Mouse (Mus musculus) regulatory T cell (primary cell): ENCODE measurements around the gene Tmem132b.
"Not testable (repeated sequence)": the region's sequence is repeated elsewhere in the genome, so short reads cannot be mapped to it uniquely, and the experiment has no call there.

ENCODE experiments used
- in situ Hi-C: fragments of 300-600 bp; cut with MboI, MseI; formaldehyde crosslinking; loops from one replicate; pipeline ENCODE4 v1.15.1; 2025; ENCODE audit warnings: high pct_unique_total_duplicates

Gene Tmem132b

DNA sequence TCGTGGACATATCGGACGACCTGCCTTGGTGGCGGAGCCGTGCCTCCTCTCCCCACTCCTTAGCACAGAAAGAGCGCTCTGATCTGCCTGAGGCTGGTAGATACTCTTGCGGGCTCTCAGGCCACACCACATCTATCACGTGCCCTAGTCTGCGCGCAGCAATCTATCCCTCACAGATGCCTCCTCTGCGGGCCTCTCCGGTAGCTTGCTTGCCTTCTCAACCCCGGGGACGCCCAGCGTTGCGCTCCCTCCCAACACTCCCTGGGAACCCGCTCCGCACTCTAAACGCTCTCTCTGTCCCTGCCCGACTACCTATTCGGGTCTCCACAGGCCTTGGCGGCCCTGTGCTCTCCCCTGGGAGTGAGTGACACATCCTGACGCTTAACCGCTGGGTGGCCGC is at the start of gene Tmem132b:
Gene Tmem132b (plus strand): TSS at position 141 of the 400 bp plus-strand sequence.
- in situ Hi-C loops: no loop called here

DNA sequence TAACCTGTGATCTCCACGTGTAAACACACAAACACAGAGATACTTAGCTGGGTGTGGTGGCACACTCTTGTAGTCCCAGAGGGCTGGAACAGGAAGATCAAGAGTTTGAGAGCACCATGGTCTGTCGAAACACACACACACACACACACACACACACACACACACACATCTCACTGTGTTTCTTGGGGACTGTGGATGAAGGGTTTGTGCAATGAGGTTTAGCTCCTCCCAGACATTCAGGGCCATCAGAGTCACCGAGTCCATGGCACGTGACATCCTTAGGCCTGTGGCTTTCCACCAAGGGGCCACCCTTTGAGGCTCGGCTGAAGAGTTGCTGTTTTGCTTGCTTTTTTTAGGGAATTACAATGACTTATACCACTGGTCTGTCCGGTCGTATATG is 49.1 kb upstream of the Tmem132b start:
- in situ Hi-C loops: no loop called here

DNA sequence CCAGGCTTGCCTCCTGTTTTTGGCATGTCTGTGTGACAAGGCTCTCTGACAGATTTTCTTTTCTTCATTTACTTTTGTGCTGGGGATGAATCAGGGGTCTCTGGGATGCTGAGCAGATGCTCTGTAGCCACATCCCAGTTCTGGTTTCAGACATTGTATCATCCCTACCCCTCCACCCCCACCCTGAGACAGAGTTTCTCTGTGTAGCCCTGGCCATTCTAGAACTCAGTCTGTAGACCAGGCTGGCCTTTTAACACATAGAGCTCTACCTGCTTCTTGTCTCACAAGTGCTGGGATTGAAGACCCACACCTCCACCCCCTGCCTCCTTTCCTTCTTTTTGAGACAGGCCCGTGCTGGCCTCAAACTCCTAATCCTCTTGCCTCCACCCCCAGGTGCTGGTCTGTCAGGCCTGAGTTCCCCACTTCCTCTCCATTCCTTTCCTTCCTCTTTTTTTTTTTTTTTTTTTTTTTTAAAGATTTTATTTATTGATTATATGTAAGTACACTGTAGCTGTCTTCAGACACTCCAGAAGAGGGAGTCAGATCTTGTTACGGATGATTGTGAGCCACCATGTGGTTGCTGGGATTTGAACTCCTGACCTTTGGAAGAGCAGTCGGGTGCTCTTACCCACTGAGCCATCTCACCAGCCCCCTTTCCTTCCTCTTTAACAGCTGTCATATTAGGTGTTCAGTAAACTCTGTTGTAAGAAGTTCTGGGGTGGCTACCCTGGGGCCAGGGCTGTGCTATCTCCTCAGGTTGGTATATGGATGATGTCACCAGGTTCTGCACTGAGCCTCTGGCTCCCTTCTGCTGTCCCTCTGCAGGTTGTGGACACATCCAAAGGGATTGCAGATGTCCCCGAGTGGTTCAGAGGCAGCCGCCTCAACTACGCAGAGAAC is 47.6 kb upstream of the Tmem132b start:
- in situ Hi-C loops: no loop called here

DNA sequence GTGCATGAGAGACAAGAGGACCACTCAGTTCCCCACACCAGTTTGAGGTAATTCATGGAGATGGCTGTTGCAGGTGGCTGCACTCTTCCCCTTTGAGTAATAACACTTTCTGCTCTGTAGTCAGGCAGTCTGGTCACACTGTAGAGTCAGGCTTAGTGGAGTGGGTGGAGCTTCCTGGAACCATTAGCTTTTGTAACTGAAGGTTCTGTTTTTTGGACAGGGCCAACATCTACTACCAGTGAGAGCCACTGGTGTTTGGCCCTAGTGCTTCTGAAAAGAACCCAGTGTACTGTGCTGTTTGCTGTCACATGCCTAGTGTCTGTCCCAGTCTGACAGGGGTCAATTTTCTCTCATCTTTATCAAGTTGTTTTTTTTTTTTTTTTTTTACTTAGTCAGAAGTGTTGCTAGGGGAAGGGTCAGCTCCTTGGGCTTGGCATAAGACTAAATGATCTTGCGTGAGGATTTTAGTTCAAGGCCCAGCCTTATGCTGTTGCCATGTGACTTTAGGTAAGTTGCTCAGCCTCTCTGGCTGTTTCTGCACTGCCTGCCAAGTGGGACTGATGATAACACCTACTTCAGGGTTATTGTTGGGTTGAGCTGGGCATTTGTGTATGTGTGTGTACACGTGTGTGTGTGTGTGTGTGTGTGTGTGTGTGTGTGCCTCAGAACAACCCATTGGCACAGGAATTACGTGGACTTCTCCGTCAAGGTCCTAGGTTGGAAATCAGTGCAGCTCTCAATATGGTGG is 46.4 kb upstream of the Tmem132b start:
- in situ Hi-C loops: no loop called here

DNA sequence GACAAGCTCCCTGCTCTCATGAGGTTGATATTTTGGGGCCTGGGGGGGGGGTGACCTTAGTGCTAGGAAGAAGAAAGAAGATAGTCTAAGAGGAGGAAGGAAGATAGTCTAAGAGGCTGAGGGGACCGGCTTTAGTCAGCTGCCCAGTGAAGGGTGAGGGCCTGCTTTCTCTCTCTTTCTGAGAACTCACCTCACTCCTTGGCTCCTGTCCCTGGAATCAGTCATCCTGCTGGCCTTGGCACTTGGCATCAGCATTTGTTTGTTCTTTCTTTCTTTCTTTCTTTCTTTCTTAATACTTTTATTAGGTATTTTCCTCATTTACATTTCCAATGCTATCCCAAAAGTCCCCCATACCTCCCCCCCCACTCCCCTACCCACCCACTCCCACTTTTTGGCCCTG is 45.5 kb upstream of the Tmem132b start:
- in situ Hi-C loops: no loop called here

DNA sequence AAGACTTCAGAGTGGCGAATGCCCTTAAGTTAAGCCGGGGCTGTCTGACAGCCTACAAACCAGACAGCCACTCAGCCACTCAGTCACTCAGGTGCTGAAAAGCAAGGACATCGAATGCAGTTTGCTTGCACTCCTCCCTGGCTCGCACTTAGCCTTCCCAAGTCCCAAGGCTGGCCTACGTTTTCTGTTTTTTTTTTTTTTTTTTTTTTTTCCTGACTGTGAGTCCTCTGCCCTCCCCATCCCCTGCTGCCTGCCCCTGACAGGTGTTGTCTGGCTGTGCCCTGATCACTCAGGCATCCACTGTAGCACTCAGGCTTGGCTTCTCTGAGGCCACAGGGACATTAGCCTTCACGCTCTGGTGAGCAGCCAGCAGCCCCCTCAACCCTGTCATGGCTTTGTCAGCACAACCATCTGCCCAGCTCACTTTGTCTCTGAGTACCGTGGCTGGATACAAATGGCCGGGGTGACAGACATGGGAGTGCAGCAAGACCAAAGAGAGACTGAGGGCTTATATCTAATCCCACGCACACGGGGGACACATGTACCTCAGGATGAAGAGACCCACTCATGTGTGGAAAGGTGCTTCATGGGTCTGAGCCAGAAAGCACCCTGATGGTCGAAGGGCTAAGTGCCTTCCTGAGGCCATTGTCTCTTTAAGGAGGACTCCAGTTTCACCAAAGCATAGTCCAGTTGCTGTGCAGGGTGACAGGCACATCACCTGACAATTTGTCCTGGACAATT is 44.0 kb upstream of the Tmem132b start:
- in situ Hi-C loops: no loop called here

DNA sequence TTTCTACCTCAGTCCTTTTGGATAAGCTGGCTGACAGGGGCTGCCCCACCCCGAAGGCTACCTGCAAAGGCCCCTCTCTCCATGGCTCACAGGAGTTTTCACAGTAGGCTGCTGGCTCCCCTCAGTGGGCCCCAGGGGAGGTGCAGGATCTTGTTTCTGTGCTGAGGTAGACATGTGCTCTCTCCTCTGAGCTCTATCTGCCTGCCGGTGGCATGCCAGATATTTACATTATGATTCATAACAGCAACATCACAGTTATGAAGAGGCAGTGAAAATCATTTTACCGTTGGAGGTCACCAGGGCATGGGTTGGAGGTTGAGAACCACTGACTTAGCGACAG is 43.5 kb upstream of the Tmem132b start:
- in situ Hi-C loops: no loop called here

DNA sequence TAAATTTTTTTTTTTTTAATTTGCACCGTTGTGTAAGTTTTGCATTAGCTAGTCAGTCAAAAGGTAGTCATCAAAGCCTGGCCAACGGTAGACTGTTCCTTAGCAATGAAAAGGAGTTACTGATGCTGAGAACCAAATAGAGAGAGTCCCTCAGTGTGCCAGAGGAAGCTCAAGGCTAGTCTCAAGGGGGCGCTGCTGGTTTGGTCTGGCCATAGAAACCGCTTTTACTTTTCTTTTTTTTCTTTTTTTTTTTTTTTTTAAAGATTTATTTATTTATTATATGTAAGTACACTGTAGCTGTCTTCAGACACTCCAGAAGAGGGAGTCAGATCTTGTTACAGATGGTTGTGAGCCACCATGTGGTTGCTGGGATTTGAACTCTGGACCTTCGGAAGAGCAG is 42.6 kb upstream of the Tmem132b start:
- in situ Hi-C loops: not testable (repeated sequence)

DNA sequence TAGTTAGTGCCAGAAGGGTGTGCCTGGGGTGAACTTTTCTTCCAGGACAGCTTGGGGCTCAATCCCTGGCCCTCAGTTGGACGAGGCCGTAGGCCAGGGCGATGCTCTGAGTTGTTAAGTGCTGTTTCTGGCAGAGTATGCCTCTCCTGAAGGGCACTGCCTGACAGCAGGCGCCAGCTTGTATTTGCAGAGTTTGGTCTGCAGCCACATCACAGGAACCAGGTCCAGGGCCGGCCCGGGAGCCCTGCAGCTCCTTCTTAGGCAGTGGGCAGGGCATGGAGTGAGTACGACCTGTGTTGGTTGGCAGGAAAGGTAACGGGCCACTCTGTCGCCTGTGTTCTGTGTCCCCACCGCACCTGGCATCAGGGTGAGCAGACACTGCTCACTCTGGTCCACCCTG is 40.5 kb upstream of the Tmem132b start:
- in situ Hi-C loops: no loop called here

DNA sequence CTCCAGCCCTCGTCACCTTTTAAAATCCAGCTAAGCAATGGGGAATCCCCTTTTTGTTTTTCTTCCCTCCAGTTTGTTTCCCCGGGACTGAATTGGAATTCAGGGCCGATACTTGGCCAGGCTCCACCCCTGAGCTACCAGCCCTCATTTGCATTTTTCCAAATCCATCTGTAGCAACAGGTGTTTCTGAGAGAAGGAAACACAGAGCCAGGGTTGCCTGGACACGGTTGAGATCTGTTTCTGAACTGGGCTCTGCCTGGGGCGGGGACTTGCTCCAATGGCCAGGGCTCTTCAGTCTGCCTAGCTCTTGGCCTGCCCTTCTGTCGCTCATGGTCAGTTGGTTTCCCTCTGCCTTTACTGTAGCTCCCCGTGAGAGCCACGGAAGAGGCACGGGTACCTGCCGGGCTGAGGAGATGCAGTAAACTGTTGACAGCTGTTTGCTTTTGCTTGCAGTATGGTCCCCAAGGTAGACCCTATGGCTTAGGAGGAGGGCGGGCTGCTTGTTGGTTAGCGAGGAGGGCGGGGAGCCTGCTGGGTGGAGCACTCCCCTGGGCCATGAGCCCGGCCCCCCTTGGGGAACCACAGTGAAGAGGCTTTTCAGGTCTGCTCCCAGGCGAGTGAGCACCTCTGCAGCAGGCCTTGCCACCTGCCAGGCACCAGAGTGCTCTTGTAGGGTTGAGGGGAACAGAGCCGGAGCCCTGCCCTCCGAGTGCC is 39.0 kb upstream of the Tmem132b start:
- in situ Hi-C loops: no loop called here

DNA sequence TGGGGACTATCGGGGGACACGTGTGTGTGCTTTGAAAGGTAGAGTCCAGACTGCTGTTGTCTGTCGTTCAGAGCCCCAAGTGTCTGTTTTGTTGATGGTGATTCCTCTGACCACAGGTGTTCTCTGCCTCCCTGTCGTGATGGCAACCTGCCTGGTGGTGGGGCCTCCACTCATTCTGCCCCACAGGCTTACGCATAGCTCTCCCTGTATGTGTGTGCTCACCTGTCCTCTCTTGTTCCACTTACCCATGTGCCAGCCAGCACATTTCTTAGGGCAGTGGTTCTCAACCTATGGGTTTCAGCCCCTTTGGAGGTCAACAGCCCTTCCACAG is 38.5 kb upstream of the Tmem132b start:
- in situ Hi-C loops: no loop called here

DNA sequence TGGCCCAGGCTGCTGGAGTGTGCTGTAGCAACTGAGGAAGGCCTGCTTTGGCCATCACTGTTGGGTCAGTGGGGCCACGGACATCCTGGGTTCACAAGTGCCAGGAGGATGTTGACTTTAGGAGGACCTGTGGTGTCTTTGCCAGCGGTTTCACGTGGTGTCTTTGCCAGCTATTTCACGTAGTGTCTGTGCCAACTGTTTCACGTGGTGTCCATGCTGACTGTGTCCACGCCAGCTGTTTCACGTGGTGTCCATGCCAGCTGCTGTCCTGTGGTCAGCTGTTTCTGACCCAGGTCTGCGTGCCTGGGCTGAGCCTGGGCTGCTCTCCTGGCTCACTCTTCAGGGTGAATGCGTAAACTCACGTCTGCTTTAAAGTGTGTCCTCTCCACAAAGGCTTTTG is 35.9 kb upstream of the Tmem132b start:
- in situ Hi-C loops: no loop called here

DNA sequence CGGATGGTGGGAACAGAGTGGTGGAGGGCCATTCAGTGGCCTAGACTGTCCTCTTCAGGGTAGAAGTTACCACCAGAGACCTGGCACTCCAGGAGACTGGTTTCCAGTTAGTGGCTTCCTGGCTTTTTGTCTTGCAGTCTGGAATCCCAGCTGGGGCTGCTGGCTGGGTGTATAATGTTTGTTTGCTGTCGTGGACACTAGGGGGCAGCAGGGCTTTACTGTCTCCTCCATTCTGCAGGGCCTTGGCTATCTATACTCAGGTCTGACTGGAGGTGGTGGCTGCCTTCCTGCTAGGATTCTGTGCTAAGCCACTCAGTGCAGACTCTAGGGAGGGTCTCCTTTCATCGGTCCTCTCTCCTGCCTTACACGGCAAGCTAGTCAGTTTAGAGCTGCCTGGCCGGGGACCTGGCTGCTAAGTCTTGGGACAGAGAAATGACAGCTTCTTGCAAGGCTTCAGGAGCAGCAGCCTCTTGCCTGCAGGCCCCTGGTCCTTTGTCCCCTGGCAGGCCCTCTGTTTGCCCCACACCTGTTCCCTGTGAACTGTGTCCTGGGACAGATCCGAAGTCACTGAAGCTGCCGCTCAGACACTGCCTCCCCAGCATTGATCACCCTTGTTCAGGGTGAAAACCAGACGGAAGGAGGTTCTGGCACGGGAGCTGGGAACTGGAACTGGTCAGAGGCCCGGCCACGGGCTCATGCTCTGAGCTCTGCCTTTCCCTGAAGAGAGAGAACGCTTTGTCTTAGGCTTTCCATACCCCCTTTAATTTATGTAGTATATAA is 33.6 kb upstream of the Tmem132b start:
- in situ Hi-C loops: no loop called here

DNA sequence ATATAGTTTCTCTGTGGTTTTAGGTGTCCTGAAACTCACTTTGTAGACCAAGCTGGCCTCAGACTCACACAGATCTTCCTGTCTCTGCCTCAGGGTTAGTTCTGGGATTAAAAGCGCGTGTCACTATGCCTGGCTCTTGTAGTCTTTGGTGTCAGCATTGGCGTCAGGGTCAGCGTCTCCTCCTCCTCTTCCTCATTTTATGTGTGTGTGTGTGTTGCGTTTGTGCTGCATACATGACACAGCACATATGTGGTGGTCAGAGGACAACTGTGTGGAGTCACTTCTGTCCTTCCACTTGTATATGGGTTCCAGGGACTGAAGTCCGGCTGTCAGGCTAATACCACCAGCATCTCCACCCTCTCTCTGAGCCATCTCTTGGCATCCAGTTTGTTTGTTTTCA is 30.1 kb upstream of the Tmem132b start:
- in situ Hi-C loops: no loop called here

DNA sequence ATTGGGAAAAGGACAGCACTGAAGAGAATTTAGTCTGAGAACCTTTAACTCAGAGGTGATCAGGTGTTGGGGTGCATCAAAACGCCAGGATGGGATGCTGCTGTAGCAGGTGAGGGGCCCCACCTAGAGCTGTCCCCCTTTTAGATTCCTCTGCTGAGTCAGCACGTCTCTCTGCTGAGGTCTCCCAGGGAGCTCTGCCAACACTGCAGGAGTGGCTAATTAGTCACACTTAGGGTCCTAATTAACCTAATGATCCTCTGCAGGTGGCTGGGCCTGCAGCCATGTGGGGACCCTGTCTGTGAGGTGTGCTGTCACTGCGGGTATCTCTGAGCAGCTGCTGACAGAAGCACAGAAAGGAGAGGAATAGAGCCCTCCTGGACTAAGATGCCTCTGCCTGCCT is 29.4 kb upstream of the Tmem132b start:
- in situ Hi-C loops: no loop called here

DNA sequence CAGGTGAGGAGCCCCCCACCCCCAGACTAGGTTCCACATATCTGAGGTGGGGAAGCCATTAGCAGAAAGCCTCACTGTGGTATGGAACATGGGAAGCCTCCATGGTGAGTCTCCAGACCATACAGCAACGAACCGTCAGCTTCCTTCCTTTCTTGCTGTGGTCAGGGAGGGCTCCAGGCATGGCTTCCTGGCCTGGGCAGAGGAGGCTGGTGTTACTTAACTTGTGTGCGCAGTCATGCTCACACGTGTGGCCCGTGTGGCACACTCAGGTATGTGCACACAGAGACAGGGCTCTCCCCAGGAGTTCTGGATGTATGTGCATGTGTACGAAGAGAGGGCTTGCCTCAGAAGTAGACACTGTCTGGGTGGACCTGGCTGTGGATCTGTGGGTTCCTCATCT is 27.9 kb upstream of the Tmem132b start:
- in situ Hi-C loops: no loop called here

DNA sequence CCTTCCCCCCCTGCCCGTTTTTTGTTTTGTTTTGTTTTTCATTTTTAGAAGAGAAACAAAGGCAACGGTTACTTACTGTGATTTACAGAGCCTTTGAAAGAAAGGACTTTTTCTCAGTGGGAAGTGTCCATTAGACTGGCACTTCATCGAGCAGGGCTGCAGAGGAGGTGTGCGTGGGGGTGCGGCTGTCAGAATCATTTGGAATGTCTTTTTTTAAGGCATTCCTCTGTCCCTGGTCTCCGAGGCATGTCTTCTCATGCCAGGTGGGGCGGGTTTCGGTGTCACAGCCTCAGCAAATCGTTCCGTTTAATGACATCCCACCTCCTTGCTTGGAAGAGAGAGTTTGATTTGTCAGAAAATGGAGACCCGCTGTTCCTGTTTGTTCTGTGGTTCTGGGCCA is 26.9 kb upstream of the Tmem132b start:
- in situ Hi-C loops: no loop called here

DNA sequence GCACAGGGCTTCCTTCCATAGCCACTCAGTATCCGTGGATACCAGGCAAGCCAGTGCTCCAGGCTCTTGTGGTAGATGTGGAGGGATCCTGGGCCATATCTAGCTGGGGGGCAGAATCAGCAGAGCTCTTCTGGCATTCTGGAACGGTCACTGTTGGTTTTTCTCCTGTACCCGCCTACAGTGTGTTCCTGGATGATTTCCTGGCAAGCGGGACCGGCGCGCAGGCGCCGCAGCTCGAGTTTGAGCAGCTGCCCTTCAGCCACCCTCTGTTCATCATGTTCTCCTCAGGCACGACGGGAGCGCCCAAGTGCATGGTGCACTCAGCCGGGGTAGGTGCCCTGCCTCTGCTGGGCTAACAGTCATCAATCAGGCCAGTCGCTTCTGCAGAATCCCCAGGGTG is 25.6 kb upstream of the Tmem132b start:
- in situ Hi-C loops: no loop called here

DNA sequence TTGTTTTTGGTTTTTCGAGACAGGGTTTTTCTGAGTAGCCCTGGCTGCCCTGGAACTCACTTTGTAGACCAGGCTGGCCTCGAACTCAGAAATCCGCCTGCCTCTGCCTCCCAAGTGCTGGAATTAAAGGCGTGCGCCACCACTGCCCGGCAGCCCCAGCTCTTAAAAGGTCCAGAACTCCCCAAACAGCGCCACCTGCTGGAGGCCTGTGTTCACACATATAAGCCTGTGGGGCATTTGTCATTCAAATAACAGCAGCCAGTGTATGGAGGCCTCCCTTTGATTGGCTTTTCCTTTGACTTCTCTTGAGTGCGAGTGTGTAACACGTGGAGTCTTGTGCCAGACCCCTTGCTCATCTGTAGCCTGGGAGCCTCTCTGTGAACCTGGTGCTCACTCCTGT is 24.0 kb upstream of the Tmem132b start:
- in situ Hi-C loops: no loop called here

DNA sequence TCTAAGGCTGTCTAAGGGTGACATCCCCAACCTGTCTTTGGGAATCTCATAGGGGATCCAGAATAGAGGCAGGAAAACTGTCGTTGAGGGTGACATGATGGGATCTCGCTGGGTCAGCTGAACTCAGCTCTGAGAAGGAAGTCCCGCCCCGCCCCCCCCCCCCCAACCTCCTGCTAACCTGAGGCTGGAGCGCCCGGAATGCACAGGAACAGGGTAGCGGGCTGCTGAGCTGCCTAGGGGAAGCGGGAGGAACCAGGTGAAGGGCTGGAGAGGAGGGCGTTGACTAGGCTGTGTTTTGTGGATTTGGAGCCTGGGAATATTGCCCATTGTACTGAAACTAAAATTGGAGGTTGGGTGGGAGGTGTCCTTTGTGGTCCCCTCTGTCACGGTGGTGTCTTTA is 23.6 kb upstream of the Tmem132b start:
- in situ Hi-C loops: no loop called here

DNA sequence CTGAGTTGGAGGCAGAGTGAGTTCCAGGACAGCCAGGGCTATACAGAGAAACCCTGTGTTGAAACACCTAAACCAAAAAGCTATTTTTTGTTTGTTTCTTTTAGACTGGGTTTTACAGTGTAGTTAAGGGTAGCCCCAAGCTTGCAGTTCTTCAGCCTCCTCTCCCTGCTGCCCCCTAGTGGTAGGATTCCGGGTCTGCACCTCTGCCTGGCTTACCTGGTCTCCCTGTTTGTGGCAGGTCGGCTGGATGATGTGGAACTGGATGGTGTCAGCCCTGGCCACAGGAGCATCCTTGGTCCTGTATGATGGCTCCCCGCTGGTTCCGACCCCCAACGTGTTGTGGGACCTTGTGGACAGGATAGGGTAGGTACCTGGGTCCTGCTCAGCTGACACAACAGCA is 22.0 kb upstream of the Tmem132b start:
- in situ Hi-C loops: no loop called here
